Mouse (Mus musculus) ES-Bruce4 (cell line): Measurements from ENCODE around the gene Cnksr3. TPM values are rescaled to one million over a fixed set of nuclear protein-coding genes. Genes with fewer than 3 reads are reported as not detected.

Source experiments
- H3K27ac ChIP-seq: 2 replicates; pipeline ENCODE4 v1.5.1; 2012; ENCODE audit warnings: low read length, inconsistent platforms; ENCODE audit not compliant: insufficient read depth
- H3K27me3 ChIP-seq: 2 replicates; pipeline ENCODE4 v1.6.1; 2012; ENCODE audit warnings: mild to moderate bottlenecking, low read length, inconsistent platforms; ENCODE audit not compliant: control insufficient read depth, poor library complexity, insufficient read depth, severe bottlenecking
- H3K36me3 ChIP-seq: 2 replicates; pipeline ENCODE4 v1.6.1; 2012; ENCODE audit warnings: inconsistent platforms, mild to moderate bottlenecking, low read length, moderate library complexity; ENCODE audit not compliant: control insufficient read depth, poor library complexity, insufficient read depth, severe bottlenecking
- H3K4me1 ChIP-seq: one replicate; pipeline ENCODE4 v1.8.1; 2011; ENCODE audit warnings: low read length; ENCODE audit not compliant: control insufficient read depth, insufficient read depth
- H3K4me3 ChIP-seq: 2 replicates; pipeline ENCODE4 v1.5.1; 2011; ENCODE audit warnings: low read depth, mild to moderate bottlenecking, low read length
- H3K9ac ChIP-seq: 2 replicates; pipeline ENCODE4 v1.6.1; 2012; ENCODE audit warnings: low read depth, mild to moderate bottlenecking, inconsistent platforms; ENCODE audit not compliant: poor library complexity, severe bottlenecking
- H3K9me3 ChIP-seq: replicated peaks from 2 replicates; pipeline ENCODE4 v1.6.1; 2012; ENCODE audit warnings: mild to moderate bottlenecking, low read length, inconsistent platforms; ENCODE audit not compliant: control insufficient read depth, poor library complexity, insufficient read depth, severe bottlenecking
- CTCF ChIP-seq: IDR thresholded peaks from one replicate; pipeline ENCODE4 v1.8.1; 2011; ENCODE audit warnings: low read depth, low read length
- EP300 ChIP-seq: IDR thresholded peaks from 2 replicates; pipeline ENCODE4 v1.6.1; 2011; ENCODE audit warnings: low read depth, low read length; ENCODE audit not compliant: insufficient read depth
- POLR2A ChIP-seq: IDR thresholded peaks from one replicate; pipeline ENCODE4 v1.8.1; 2011; ENCODE audit warnings: low read length; ENCODE audit not compliant: insufficient read depth
- polyA plus RNA-seq: library from polyadenylated mRNA; stranded (reverse); fragments of >200 nt; gene quantifications from 2 replicates; pipeline ENCODE4 v1.2.4, GENCODE M21; 2011; ENCODE audit warnings: low read depth; ENCODE audit not compliant: missing spikeins, insufficient read depth, insufficient read length

Gene Cnksr3
- polyA plus RNA-seq, 1 experiment = 12.0 TPM

- TF ChIP-seq POLR2A (no peak), CTCF (no peak), EP300 (no peak)
- no peaks in the 10 kb centered on the region for H3K9me3 ChIP-seq
- no peaks in the 10 kb centered on the region for H3K27me3 ChIP-seq
- H3K4me3 ChIP-seq = no peak overlapping the region
- 0 out of 2 replicates have a peak overlapping the region, but pooled peaks have one; percentile 20 for H3K27ac ChIP-seq
- H3K4me1 ChIP-seq = peaks cover 11% of the 10 kb centered on the region
- no peaks in the 10 kb centered on the region for H3K36me3 ChIP-seq
- H3K9ac ChIP-seq = no peak overlapping the region
These were observed 20.2 kb downstream of the Cnksr3 start for GRCm38 (mm10) chr10:7191721-7192413.

GRCm38 (mm10) chr10:7189194-7189593 lies 22.8 kb downstream of the Cnksr3 start:
- Histone ChIP-seq H3K36me3 (no peaks in the 10 kb centered on the region), H3K9ac (no peak overlapping the region)

GRCm38 (mm10) chr10:7187881-7188280 lies 24.2 kb downstream of the Cnksr3 start:
- Histone ChIP-seq H3K27ac (peak overlapping the region; percentile 32), H3K9me3 (no peaks in the 10 kb centered on the region)

More at GRCm38 (mm10) chr10:7189194-7189593, 22.8 kb downstream of the Cnksr3 start:
- Histone ChIP-seq H3K4me1 (peaks cover 9% of the 10 kb centered on the region), H3K4me3 (no peak overlapping the region), H3K27me3 (no peaks in the 10 kb centered on the region), H3K27ac (no peak overlapping the region), H3K9me3 (no peaks in the 10 kb centered on the region)
- TF ChIP-seq CTCF (no peak), EP300 (no peak), POLR2A (no peak)

GRCm38 (mm10) chr10:7186992-7187391 lies 25.0 kb downstream of the Cnksr3 start:
- peaks cover 6% of the 10 kb centered on the region for H3K4me1 ChIP-seq
- no peak overlapping the region for H3K9ac ChIP-seq
- H3K27ac ChIP-seq = no peak overlapping the region
- H3K36me3 ChIP-seq = no peaks in the 10 kb centered on the region
- no peaks in the 10 kb centered on the region for H3K27me3 ChIP-seq
- H3K4me3 ChIP-seq = no peak overlapping the region
- TF ChIP-seq CTCF (no peak), EP300 (no peak), POLR2A (no peak)
- H3K9me3 ChIP-seq = no peaks in the 10 kb centered on the region

More at GRCm38 (mm10) chr10:7187881-7188280, 24.2 kb downstream of the Cnksr3 start:
- H3K9ac ChIP-seq = no peak overlapping the region
- H3K27me3 ChIP-seq = no peaks in the 10 kb centered on the region
- TF ChIP-seq EP300 (peak; percentile 73), POLR2A (no peak)
- H3K36me3 ChIP-seq = no peaks in the 10 kb centered on the region
- H3K4me3 ChIP-seq = no peak overlapping the region
- H3K4me1 ChIP-seq = peaks cover 9% of the 10 kb centered on the region

GRCm38 (mm10) chr10:7186018-7186417 lies 26.0 kb downstream of the Cnksr3 start:
- Histone ChIP-seq H3K27me3 (no peaks in the 10 kb centered on the region), H3K9me3 (no peaks in the 10 kb centered on the region), H3K9ac (no peak overlapping the region), H3K4me3 (no peak overlapping the region), H3K27ac (no peak overlapping the region), H3K36me3 (no peaks in the 10 kb centered on the region), H3K4me1 (peaks cover 4% of the 10 kb centered on the region)
- TF ChIP-seq EP300 (no peak), POLR2A (no peak), CTCF (no peak)

- Histone ChIP-seq H3K9me3 (no peaks in the 10 kb centered on the region), H3K36me3 (no peaks in the 10 kb centered on the region), H3K27ac (no peak overlapping the region), H3K27me3 (no peaks in the 10 kb centered on the region), H3K4me3 (no peak overlapping the region), H3K9ac (no peak overlapping the region), H3K4me1 (peaks cover 3% of the 10 kb centered on the region)
- TF ChIP-seq CTCF = no peak
- TF ChIP-seq POLR2A = no peak
These were observed 28.8 kb downstream of the Cnksr3 start for GRCm38 (mm10) chr10:7183171-7183631.
